Mouse (Mus musculus): ENCODE measurements at regions not wholly inside any gene's neighbourhood (a gene's known extent, or its start where the extent isn't known, plus 50 kb on each side); places are given as distances from the start of the nearest gene placed in this dataset.

GRCm38 (mm10) chr4:92311891-92312290 is 120.3 kb upstream of the Gm12666 start:
- no peak overlapping the region for H3K9ac ChIP-seq

GRCm38 (mm10) chr4:92265878-92266277 is 74.3 kb upstream of the Gm12666 start:
- Histone ChIP-seq H3K27me3 (no peaks in the 10 kb centered on the region), H3K4me1 (no peaks in the 10 kb centered on the region), H3K27ac (no peak overlapping the region), H3K4me2 (replicated peaks) (no peak overlapping the region), H3K36me3 (no peaks in the 10 kb centered on the region), H3K9ac (no peak overlapping the region), H3K9me3 (no peaks in the 10 kb centered on the region), H3K4me3 (no peak overlapping the region)
- no peak for ATAC-seq (ENCODE audit: low FRiP score, low read depth)
- WGBS = 84% methylated on average over 1 of the region's 1 CpGs

More at GRCm38 (mm10) chr4:92311891-92312290, 120.3 kb upstream of the Gm12666 start:
- Histone ChIP-seq H3K27ac (no peak overlapping the region), H3K4me2 (replicated peaks) (no peak overlapping the region), H3K36me3 (no peaks in the 10 kb centered on the region), H3K27me3 (no peaks in the 10 kb centered on the region), H3K4me3 (no peak overlapping the region), H3K4me1 (no peaks in the 10 kb centered on the region), H3K9me3 (no peaks in the 10 kb centered on the region)
- 44% methylated on average over 1 of the region's 1 CpGs for WGBS
- peak; percentile 36; the same call in 1 of the 2 replicates for ATAC-seq (ENCODE audit: low FRiP score, low read depth)

DNA sequence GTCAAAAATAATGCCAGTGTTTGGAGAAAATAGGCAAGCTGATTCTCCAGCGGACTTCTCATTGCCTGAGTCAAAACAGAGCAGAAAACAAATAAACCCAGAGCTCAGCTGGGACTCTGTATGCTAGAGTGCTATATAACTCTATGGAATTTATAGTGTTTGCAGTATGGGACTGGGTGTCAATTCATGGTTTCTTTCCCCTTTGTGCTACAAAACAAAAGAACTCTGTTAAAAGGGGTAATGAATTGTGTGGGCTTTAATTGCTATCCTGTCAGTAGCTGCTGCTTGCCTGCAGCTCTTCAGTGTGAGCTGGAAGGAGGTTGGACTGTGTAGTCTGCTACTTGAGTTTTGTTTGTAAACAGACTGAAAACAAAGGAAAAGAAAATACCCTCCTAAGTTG is 55.3 kb upstream of the Gm12666 start:
- Histone ChIP-seq H3K36me3 (no peaks in the 10 kb centered on the region), H3K9me3 (no peaks in the 10 kb centered on the region), H3K4me3 (no peak overlapping the region), H3K4me1 (no peaks in the 10 kb centered on the region), H3K9ac (no peak overlapping the region), H3K27me3 (no peaks in the 10 kb centered on the region), H3K4me2 (replicated peaks) (no peak overlapping the region), H3K27ac (no peak overlapping the region)
- WGBS = 45% methylated on average over 1 of the region's 1 CpGs
- no peak for ATAC-seq (ENCODE audit: low FRiP score, low read depth)

All from limb, embryonic 13.5 days (tissue).